Mouse (Mus musculus) limb, embryonic 15.5 days (tissue): ENCODE data around the gene Col11a1. TPM values are rescaled to one million over a fixed set of nuclear protein-coding genes. Genes with fewer than 3 reads are reported as not detected.

ENCODE experiments used
- ATAC-seq: fragments of 200-750 bp; cut with Nextera tagmentation; 2 replicates; pipeline ENCODE4 v1.8.0; 2017; ENCODE audit warnings: low read depth, moderate TSS enrichment; ENCODE audit not compliant: insufficient number of reproducible peaks, low FRiP score, low TSS enrichment
- H3K27ac ChIP-seq: fragments of 300-500 bp; sonication (generic); 2 replicates; pipeline ENCODE4 v1.5.1; 2015; ENCODE audit warnings: moderate library complexity, mild to moderate bottlenecking, inconsistent platforms
- H3K27me3 ChIP-seq: fragments of 300-500 bp; sonication (generic); 2 replicates; pipeline ENCODE4 v1.6.1; 2015; ENCODE audit warnings: inconsistent platforms
- H3K36me3 ChIP-seq: fragments of 300-500 bp; sonication (generic); 2 replicates; pipeline ENCODE4 v1.6.1; 2015; ENCODE audit warnings: inconsistent platforms
- H3K4me1 ChIP-seq: fragments of 300-500 bp; sonication (generic); 2 replicates; pipeline ENCODE4 v1.6.1; 2015; ENCODE audit warnings: inconsistent platforms
- H3K4me2 ChIP-seq: fragments of 300-500 bp; sonication (generic); 2 replicates; pipeline ENCODE4 v1.6.1; 2015; ENCODE audit warnings: mild to moderate bottlenecking, inconsistent platforms
- H3K4me3 ChIP-seq: fragments of 300-500 bp; sonication (generic); 2 replicates; pipeline ENCODE4 v1.5.1; 2015; ENCODE audit warnings: mild to moderate bottlenecking, inconsistent platforms
- H3K9ac ChIP-seq: fragments of 300-500 bp; sonication (generic); 2 replicates; pipeline ENCODE4 v1.6.1; 2015; ENCODE audit warnings: inconsistent platforms
- H3K9me3 ChIP-seq: fragments of 300-500 bp; sonication (generic); 2 replicates; pipeline ENCODE4 v1.6.1; 2016; ENCODE audit warnings: inconsistent platforms
- WGBS: fragments of 180-500 bp; shearing (Covaris S2); methylation state at CpG from one replicate; pipeline ENCODE4 v1.1.7; 2015; 5-methylcytosine and 5-hydroxymethylcytosine counted together
- polyA plus RNA-seq: library from polyadenylated mRNA; unstranded; fragments of >200 nt; fragmentation: Nextera tagmentation; extraction: Ambion mirVana; gene quantifications from 2 replicates; pipeline ENCODE4 v1.2.1, GENCODE M21; 2015

The Col11a1 gene
- polyA plus RNA-seq, 1 experiment from 2014 or later = 192 TPM

DNA sequence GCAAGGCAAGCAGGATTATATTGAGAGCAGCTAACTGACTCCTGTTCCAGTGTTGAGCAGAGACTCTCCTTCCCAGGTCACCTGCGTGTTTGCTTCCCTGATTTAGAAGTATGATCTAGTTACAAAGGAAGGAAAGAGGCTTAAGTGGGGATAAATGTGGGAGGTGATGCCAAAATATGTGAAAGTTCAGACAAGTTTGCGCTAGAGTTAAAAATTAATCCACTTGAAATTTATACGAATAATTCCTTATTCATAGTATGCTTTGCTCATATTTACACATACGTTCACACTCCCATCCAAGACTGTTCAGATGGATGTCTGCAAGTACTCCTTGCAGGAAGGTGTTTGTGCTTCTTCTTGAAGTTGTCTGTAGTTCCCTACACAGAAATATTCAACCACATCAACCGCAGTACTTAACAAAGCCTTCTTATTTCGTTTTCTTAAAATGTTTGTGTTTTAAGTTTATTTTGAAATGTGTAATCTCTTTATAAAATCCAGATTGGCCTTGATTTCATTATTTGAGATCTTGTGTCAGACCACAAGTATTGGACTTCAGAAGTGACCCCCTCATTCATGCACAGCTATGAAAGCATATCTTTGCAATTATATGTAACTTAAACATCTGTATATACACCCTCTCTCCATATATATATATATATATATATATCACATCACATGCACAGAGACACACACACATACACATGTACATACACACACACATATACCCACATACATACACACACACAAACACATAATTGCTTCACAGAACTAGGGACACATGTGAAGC lies 167.8 kb downstream of the Col11a1 start:
- 87% methylated on average over 6 of the region's 6 CpGs for WGBS
- no peaks in the 10 kb centered on the region for H3K9me3 ChIP-seq
- no peak overlapping the region for H3K9ac ChIP-seq
- no peak for ATAC-seq
- no peaks in the 10 kb centered on the region for H3K27me3 ChIP-seq
- H3K4me2 ChIP-seq = no peak overlapping the region
- peaks cover 3% of the 10 kb centered on the region; the same call in 1 of the 2 replicates for H3K36me3 ChIP-seq
- H3K4me1 ChIP-seq = no peaks in the 10 kb centered on the region
- H3K4me3 ChIP-seq = no peak overlapping the region
- no peak overlapping the region for H3K27ac ChIP-seq

- H3K9ac ChIP-seq = no peak overlapping the region
- no peak overlapping the region for H3K4me2 ChIP-seq
- no peak overlapping the region for H3K4me3 ChIP-seq
- ATAC-seq = no peak
- no peaks in the 10 kb centered on the region for H3K4me1 ChIP-seq
- H3K9me3 ChIP-seq = no peaks in the 10 kb centered on the region
- H3K27me3 ChIP-seq = no peaks in the 10 kb centered on the region
- no peak overlapping the region for H3K27ac ChIP-seq
- 81% methylated on average over 4 of the region's 4 CpGs for WGBS
- peaks cover 18% of the 10 kb centered on the region for H3K36me3 ChIP-seq
These were observed 181.9 kb downstream of the Col11a1 start for GRCm38 (mm10) chr3:114212255-114212654.

DNA sequence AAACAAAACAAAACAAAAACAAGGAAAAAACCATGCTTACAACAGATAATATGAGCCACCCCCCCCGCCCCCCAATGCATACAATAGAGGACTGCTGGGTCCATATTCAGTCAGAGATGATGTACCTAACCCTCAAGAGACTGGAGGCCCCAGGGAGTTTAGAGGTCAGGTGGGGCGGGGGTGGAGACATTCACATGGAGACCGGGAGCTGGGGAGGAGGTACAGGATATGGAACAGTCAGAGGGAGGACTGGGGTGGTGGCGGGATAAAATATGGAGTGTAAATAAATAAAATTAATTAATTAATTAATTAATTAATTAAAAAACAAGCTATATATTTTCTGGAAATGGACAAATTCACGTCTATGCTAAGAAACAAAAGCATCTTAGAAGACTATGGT lies 185.8 kb downstream of the Col11a1 start:
- H3K9ac ChIP-seq = no peak overlapping the region
- WGBS = 83% methylated on average over 5 of the region's 5 CpGs
- H3K27me3 ChIP-seq = no peaks in the 10 kb centered on the region
- ATAC-seq = no peak
- no peaks in the 10 kb centered on the region for H3K9me3 ChIP-seq
- H3K4me3 ChIP-seq = no peak overlapping the region
- no peak overlapping the region for H3K27ac ChIP-seq
- no peak overlapping the region for H3K4me2 ChIP-seq
- H3K4me1 ChIP-seq = no peaks in the 10 kb centered on the region
- peaks cover 20% of the 10 kb centered on the region for H3K36me3 ChIP-seq

DNA sequence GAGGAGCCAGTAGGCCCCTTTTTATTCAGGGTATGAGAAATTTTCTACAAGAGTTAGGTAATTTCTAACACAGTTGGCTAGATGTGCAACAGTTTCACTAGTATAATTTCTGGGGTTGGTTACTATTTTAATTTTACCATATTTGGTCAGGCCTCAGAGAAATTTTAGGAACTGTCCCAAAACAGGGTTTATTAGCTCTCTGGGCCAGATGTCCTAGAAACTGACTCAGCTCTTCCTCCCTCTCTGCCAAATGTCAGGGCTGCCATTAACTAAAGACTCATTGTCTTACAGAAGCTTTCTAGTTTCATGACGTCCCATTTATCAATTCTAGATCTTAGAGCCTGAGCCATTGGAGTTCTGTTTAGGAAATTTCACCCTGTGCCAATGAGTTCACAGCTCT lies 199.2 kb downstream of the Col11a1 start:
- Histone ChIP-seq H3K9me3 (no peaks in the 10 kb centered on the region), H3K9ac (no peak overlapping the region), H3K27me3 (no peaks in the 10 kb centered on the region), H3K27ac (no peak overlapping the region), H3K4me2 (no peak overlapping the region), H3K36me3 (no peaks in the 10 kb centered on the region), H3K4me3 (no peak overlapping the region), H3K4me1 (no peaks in the 10 kb centered on the region)
- WGBS = 53% methylated on average over 1 of the region's 1 CpGs
- no peak for ATAC-seq
